Mouse (Mus musculus) right cerebral cortex, postnatal 10 days (tissue): ENCODE results near the gene Gm48552.

Experiments
- DNase-seq, 2 experiments: peaks; one replicate each; pipeline ENCODE4 v3.0.0; 2021; ENCODE audit warnings: low spot score in 2 of 2

The Gm48552 gene

DNA sequence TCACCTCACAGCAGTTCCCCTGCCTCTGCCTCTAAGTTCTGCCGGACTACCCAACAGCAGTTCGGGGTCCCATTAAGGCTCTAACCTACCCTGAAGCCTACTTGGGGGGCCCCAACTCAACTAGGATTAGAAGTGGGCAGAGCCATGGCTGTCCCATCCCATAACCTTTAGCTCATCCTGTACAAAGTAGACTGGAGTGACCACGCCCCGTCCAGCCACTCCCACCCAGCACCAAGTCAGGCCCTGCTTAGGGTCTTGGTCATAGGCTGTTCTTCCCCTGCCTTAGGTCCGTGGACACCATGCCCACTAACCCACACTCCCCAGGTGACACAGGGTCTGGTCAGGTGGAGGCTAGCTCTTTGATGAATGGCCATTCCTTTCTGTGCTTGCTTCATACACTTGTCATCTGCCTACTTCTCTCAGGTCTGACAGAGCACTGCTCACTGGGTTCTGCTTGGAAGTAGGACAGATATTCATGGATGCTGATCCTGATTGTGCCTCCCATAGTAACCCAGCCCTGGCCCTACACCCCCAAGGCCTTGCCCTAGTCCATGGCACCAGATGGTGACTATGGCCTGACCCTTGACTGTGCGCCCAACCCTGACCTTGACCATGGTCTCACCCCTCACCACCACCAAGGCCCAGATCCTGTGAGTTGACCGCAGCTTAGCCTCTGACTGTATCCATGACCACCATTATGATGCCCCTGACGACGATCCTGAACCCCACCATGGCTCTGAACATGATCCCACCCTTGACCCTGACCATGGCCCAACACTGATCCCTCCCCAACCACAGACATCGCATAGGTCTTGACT, 30.5 kb downstream of the Gm48552 start:
- peak; percentile 26 to 29 for DNase-seq

DNA sequence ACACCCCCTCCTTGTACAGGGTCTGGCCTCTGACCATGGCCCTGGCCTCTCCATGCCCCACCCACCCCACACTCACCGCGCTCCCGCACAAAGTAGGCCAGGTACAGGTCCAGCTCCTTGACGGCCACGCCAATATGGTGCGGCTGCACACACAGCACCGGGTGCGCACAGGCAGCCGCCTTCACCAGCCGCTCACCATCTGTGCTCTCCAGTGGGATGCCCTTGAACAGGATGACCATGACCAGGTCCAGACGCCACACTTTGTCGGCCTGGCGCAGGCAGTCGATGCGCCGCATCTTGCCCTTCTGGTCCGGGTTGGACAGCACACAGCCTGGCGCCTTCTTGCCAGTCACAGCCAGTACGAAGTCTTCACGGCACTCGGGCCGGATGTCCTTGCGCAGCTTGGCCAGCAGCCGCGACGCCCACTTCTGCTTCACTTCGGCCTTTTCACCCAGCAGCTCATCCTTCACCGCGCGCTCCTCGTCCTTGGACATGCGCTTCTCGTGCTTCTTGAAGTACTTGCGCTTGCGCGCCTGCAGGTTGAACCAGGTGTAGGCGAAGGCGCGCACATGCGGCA, 31.5 kb downstream of the Gm48552 start:
- peak in 1 of 2 experiments; percentile 32 for DNase-seq

- peak in 1 of 2 experiments; percentile 17 for DNase-seq
Measured at GRCm38 (mm10) chr10:81421041-81421796, 32.4 kb downstream of the Gm48552 start.

- peak; percentile 10 to 23 for DNase-seq
Measured at GRCm38 (mm10) chr10:81421797-81422100, 32.9 kb downstream of the Gm48552 start.

- peak; percentile 18 to 26 for DNase-seq
Measured at GRCm38 (mm10) chr10:81422191-81422590, 33.4 kb downstream of the Gm48552 start.

DNA sequence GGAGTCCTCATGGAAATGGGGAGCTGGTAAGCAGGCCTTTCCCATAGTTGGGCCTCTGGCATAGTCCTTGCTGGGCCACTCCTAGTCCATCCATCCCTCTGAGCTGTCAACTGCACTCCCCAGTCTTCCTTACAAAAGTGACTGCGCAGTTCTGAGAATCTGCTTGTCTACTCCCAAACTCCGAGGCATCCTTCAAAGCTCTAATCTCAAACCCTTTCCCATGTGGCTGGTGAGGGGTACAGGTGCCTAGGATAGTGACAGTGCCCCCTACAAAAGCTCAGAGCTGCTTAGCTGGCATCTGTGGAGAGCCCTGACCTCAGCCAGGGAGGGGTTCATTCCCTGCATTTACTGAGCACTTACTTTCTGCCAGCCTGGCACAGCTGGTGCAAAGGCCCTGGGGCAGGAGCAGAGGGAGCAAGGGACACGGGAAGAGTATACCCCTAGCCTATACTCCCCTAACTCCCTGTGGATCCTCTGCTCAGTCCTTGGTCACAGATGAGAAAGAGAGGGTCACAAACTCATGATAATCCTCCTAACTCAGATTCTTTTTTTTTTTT, 33.9 kb downstream of the Gm48552 start:
- peak in 1 of 2 experiments; percentile 14 for DNase-seq

DNA sequence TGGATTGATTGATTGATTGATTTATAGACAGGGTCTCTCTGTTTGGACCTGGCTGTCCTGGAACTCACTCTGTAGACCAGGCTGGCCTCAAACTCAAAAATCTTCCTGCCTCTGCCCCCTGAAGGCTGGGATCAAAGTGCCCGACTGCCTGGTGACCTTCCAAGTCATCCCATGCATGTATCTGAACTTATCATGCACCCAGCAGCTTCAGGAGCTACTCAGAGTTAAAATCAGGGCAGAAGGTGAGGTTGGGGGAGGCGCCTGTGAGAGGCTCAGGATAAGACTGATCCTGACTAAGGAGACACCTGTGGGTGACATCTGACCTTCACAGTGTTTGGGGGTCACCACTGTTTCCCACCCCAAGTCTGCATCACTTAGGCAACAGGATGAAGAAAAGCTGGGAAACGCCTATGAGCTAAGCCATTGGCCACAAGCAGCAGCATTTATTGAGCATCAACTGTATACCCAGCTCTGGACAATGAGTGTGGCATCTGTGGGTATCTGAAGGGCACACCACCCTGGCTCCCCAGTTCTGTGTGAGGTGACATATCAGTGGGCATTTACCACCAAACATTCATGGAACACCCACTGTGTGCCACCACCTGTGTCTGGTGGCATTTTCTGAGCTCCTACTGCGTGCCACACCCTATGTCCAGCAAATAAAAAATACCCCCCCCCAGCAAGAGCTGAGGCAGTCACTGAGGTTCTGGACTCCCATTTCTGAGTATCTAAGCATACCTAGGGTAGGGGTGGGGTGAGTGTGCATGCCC, 34.9 kb downstream of the Gm48552 start:
- peak; percentile 21 to 37 for DNase-seq

- peak; percentile 53 to 55 for DNase-seq
Measured at GRCm38 (mm10) chr10:81424246-81425051, 35.6 kb downstream of the Gm48552 start.

DNA sequence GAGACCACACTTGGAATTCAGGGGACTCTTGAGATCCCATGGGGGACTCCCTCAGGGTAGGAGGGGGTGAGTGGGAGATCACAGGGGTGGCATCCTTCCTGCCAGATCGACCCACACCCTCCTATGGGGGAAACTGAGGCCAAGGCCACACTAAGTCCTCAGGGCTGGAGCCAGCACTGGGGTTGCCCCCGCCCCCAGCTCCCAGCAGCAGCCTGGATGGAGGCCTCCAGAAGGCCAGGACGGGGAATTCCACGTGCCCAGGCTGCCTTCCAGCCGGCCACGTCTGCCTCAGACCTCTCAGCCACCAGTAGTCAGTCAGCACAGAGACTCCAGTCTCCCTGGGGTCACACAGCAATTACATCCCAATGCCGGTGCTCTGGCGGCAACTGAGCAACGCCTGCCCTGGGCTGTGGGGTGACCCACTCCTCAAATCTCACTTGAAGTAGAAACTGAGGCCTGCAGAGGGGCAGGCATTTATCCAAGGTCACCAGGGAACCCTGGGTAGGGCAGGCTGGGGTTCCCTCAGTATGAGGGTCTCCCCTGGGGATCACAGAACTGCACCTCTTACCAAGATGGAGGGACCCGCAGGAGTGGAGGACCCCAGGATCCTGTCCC, 36.5 kb downstream of the Gm48552 start:
- DNase-seq: peak; percentile 42 to 61

DNA sequence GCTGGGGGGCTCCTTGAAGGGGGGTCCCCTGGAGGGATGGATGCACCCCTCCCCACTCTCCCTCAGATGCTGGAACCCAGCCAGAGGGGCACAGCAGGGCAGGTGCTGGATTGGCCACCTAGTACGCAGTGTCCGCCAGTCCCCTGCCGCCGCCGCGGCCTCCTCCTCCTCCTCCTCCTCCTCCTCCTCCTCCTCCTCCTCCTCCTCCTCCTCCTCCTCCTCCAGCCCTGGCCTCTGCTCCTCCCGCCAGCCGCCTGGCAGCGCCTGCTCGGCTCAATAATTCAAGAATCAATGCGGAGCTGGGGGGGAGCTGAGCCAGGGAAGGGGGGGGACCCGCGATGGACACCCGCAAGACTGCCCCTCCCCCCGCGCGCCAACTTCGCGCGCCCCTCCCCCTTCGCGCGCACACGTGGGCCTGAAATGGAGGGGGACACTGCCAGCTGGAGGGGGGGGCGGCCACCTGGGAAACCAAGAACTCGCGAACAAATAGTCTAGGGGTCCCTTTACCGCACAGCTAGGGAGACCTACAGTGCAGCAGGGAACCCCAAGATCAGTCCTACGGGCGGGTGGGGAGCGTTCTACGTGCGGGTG, 37.4 kb downstream of the Gm48552 start:
- peak; percentile 47 to 50 for DNase-seq

DNA sequence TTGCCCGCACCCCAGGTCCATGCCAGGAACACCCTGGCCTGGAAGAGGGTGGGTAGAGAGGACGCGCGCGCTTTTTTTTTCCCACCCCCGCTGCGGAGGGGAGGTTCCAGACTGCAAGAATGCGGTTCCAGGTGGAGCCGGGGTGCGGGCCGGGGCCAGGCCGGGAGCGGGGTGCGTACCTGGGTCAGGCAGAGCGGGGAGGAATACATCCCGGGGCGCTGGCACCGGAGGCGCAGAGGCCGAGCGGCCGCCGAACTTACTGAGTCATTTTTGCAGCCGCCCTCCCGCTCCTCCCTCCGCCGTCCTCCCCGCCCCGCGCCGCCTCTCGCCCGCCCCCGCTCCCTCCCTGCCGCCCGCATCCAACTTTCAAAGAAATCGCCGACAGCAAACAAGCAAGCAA, 38.1 kb downstream of the Gm48552 start:
- peak; percentile 62 to 69 for DNase-seq

DNA sequence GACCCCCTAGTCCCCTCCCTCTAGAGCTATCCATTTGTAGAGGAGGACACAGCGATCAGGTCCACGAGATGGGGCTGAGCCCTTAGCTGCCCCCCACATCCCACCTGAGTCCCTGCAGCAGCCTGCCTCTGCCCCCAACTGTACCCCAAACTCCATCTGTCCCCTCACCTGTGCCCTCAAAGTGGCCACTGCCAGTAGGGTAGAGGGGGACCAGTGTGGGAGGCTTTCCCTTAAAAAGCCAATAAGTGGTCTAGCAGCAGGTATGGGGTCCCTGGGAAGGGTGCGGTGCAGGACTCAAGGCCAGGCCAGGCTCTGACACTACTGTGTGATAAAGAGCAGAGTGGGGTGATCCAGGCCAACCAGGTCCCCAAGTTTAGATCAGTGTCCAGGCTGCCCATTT, 38.5 kb downstream of the Gm48552 start:
- peak; percentile 22 to 45 for DNase-seq

- peak; percentile 36 to 61 for DNase-seq
Measured at GRCm38 (mm10) chr10:81427804-81428506, 39.1 kb downstream of the Gm48552 start.

DNA sequence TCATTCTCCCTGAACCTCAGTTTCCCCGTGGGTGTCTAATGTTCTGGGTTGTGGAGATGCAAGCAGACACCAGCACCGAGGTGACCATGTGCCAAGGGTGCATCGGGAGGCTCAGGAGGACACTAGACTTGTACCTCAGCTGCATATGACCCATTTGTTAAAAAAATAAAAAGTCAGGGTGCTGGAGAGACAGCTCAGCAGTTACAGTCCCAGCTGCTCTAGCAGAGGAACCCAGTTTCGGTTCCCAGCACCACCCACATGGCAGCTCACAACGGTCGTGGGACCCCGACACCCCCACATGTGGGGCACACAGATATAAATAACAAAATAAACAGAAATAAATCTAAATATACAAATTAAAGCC, 39.7 kb downstream of the Gm48552 start:
- DNase-seq: peak; percentile 28 to 34

DNA sequence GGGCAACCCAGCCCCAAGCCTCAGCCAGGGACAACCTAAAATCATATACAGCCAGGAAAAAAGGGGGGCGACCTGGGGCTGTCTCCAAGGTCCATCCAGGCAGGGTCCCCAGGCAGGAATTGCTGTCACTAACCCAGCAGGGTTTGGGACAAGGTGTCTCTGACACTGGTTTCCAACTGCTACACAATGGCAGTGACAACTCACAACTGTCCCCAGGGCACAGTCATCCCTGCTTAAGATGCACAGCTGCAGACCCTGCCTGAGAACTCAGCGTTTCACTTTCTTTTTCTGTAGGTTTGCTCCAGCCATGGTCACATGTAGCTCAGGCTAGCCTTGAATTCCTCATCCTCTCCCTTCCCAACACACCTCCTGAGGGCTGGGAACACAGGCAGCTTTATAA, 40.3 kb downstream of the Gm48552 start:
- peak; percentile 23 to 36 for DNase-seq

DNA sequence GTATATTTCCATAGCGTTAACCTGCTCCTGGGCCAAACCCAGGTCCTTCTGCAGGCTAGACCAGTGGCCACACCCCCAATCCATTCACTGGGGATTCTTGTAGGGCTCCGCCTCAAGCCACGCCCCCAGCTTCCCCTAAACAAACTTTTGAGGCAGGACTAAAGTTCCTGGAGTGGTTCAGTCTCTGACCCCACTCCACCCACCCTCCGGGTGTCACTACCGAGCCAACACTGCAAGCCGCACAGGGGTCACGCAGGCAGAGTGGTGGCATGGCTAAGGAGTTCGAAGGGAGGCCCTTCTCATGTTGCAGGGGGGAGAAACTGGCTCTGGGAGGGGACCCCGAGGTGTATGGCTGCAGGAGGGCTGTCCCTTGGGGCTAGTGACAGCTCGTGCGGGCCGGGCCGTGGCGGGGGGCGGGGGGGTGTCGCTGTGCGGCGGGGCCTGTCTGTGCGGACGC, 40.8 kb downstream of the Gm48552 start:
- DNase-seq: peak; percentile 81 to 84

DNA sequence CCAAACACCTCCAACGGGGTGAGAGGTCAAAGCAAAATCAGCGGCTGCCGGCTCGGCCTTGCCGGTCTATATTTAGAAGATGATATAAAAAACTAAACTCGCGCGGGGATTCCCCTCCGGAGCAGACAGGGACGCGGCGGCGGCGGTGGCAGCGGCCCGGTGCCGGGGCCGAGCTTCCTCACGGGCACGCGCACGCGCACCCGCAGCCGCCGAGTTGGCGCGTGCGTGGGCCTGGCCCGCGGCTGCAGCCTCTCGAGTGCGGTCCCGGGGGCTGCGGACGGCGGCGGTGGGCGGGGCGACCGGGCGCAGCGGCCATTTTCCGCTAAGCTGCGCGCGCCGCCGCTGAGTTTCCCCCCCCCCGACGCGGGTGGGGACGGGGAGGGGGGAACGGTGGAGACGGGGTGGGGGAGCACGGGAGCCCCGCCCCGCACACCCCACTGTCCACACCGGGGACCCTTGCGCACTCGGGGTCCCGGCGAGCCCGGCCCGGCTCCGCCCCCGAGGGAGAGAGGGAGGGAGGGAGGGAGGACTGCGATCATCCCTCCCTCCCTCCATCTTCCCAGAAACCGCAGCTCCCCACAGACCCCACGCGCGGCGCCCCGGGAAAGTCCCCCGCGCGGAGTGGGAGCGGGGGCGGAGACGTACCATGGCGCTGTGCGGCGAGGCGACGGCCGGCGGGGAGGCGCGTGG, 41.5 kb downstream of the Gm48552 start:
- DNase-seq: peak; percentile 87

- DNase-seq: peak; percentile 81 to 86
Measured at GRCm38 (mm10) chr10:81430831-81431525, 42.2 kb downstream of the Gm48552 start.
